Mouse (Mus musculus) embryonic facial prominence, embryonic 11.5 days (tissue): Measurements from ENCODE around the gene Rimbp2. TPM values are rescaled to one million over a fixed set of nuclear protein-coding genes. Genes with fewer than 3 reads are reported as not detected.

Experiments
- ATAC-seq: fragments of 200-750 bp; cut with Nextera tagmentation; replicated peaks from 2 replicates; pipeline ENCODE4 v1.8.0; 2017; ENCODE audit warnings: low read depth; ENCODE audit not compliant: insufficient number of reproducible peaks, low FRiP score, low TSS enrichment
- DNase-seq: peaks from one replicate; pipeline ENCODE4 v3.0.0-alpha.2; 2015; ENCODE audit warnings: low spot score
- H3K27ac ChIP-seq: fragments of 300-500 bp; sonication (generic); replicated peaks from 2 replicates; pipeline ENCODE4 v1.5.1; 2014; ENCODE audit warnings: mild to moderate bottlenecking, low read depth, low read length, control low read depth
- H3K27me3 ChIP-seq: fragments of 300-500 bp; sonication (generic); 2 replicates; pipeline ENCODE4 v1.6.1; 2014; ENCODE audit warnings: mild to moderate bottlenecking, low read length, moderate library complexity, mixed read lengths; ENCODE audit not compliant: control insufficient read depth, insufficient read depth
- H3K36me3 ChIP-seq: fragments of 300-500 bp; sonication (generic); replicated peaks from 2 replicates; pipeline ENCODE4 v1.6.1; 2014; ENCODE audit warnings: low read depth, mild to moderate bottlenecking, low read length, moderate library complexity, mixed read lengths; ENCODE audit not compliant: control insufficient read depth, insufficient read depth
- H3K4me1 ChIP-seq: fragments of 300-500 bp; sonication (generic); 2 replicates; pipeline ENCODE4 v1.6.1; 2014; ENCODE audit warnings: low read length, mixed read lengths; ENCODE audit not compliant: control insufficient read depth, insufficient read depth
- H3K4me2 ChIP-seq: fragments of 300-500 bp; sonication (generic); 2 replicates; pipeline ENCODE4 v1.6.1; 2014; ENCODE audit warnings: low read depth, mild to moderate bottlenecking, control low read depth, low read length, moderate library complexity
- H3K4me3 ChIP-seq: fragments of 300-500 bp; sonication (generic); 2 replicates; pipeline ENCODE4 v1.5.1; 2014; ENCODE audit warnings: low read depth, low read length, control low read depth
- H3K9ac ChIP-seq: fragments of 300-500 bp; sonication (generic); replicated peaks from 2 replicates; pipeline ENCODE4 v1.6.1; 2014; ENCODE audit warnings: mild to moderate bottlenecking, control low read depth, low read length
- H3K9me3 ChIP-seq: fragments of 300-500 bp; sonication (generic); replicated peaks from 2 replicates; pipeline ENCODE4 v1.6.1; 2016; ENCODE audit warnings: mild to moderate bottlenecking, low read length, inconsistent platforms, mixed read lengths; ENCODE audit not compliant: control insufficient read depth
- WGBS: fragments of 180-500 bp; shearing (Covaris S2); extraction: QIAGEN DNeasy Blood & Tissue Kit; methylation state at CpG from one replicate; pipeline ENCODE4 v1.1.7; 2014; 5-methylcytosine and 5-hydroxymethylcytosine counted together
- polyA plus RNA-seq: library from polyadenylated mRNA; unstranded; fragments of >200 nt; fragmentation: Nextera tagmentation; extraction: Ambion mirVana; gene quantifications from 2 replicates; pipeline ENCODE4 v1.2.1, GENCODE M21; 2014

Gene Rimbp2
- polyA plus RNA-seq: 0.69 and 1.4 TPM in 2 replicates

- H3K27me3 ChIP-seq: peaks cover 3% of the 10 kb centered on the region; the same call in 1 of the 2 replicates
- peak within 1 kb of the TSS; percentile 60 for H3K9ac ChIP-seq
- no peaks in the 10 kb centered on the region for H3K36me3 ChIP-seq
- H3K4me2 ChIP-seq: peak within 1 kb of the TSS; percentile 86
- DNase-seq: peak; percentile 79
- peak within 1 kb of the TSS; percentile 45 for H3K4me3 ChIP-seq
- no peaks in the 10 kb centered on the region for H3K4me1 ChIP-seq
- H3K9me3 ChIP-seq: no peaks in the 10 kb centered on the region
- 7% methylated on average over 17 of the region's 17 CpGs for WGBS
- ATAC-seq: peak; percentile 40; the same call in 1 of the 2 replicates
- H3K27ac ChIP-seq: no peak within 1 kb of the TSS
Measured at GRCm38 (mm10) chr5:128953278-128954070, at the start of gene Rimbp2. Gene Rimbp2, minus strand, starts transcription at chr5:128953486.

GRCm38 (mm10) chr5:129002571-129003011 lies 49.3 kb upstream of the Rimbp2 start:
- peak overlapping the region; percentile 13; the same call in 1 of the 2 replicates for H3K9ac ChIP-seq
- ATAC-seq: no peak
- no peaks in the 10 kb centered on the region for H3K27me3 ChIP-seq
- DNase-seq: no peak
- H3K4me3 ChIP-seq: no peak overlapping the region
- no peaks in the 10 kb centered on the region for H3K9me3 ChIP-seq
- 52% methylated on average over 14 of the region's 14 CpGs for WGBS
- no peaks in the 10 kb centered on the region for H3K36me3 ChIP-seq
- H3K27ac ChIP-seq: no peak overlapping the region
- no peaks in the 10 kb centered on the region for H3K4me1 ChIP-seq
- H3K4me2 ChIP-seq: no peak overlapping the region

GRCm38 (mm10) chr5:129000706-129001468 lies 47.6 kb upstream of the Rimbp2 start:
- Histone ChIP-seq H3K9me3 (no peaks in the 10 kb centered on the region), H3K9ac (no peak overlapping the region), H3K4me3 (no peak overlapping the region), H3K4me2 (no peak overlapping the region), H3K36me3 (no peaks in the 10 kb centered on the region), H3K27ac (peak overlapping the region; percentile 13; the same call in 1 of the 2 replicates), H3K27me3 (no peaks in the 10 kb centered on the region), H3K4me1 (no peaks in the 10 kb centered on the region)
- DNase-seq: no peak
- ATAC-seq: no peak
- WGBS: 40% methylated on average over 8 of the region's 8 CpGs

GRCm38 (mm10) chr5:128987141-128987954 lies 34.1 kb upstream of the Rimbp2 start:
- no peaks in the 10 kb centered on the region for H3K4me1 ChIP-seq
- H3K36me3 ChIP-seq: no peaks in the 10 kb centered on the region; the same call in 1 of the 2 replicates
- no peak overlapping the region for H3K4me2 ChIP-seq
- no peaks in the 10 kb centered on the region for H3K27me3 ChIP-seq
- DNase-seq (no peak), ATAC-seq (no peak)
- no peak overlapping the region for H3K4me3 ChIP-seq
- H3K9me3 ChIP-seq: no peaks in the 10 kb centered on the region
- H3K9ac ChIP-seq: no peak overlapping the region
- 74% methylated on average over 19 of the region's 19 CpGs for WGBS
- H3K27ac ChIP-seq: no peak overlapping the region

- H3K4me2 ChIP-seq: no peak overlapping the region
- no peak overlapping the region for H3K27ac ChIP-seq
- no peaks in the 10 kb centered on the region for H3K9me3 ChIP-seq
- 93% methylated on average over 13 of the region's 13 CpGs for WGBS
- no peaks in the 10 kb centered on the region for H3K4me1 ChIP-seq
- H3K9ac ChIP-seq: no peak overlapping the region
- H3K27me3 ChIP-seq: no peaks in the 10 kb centered on the region
- DNase-seq (no peak), ATAC-seq (no peak)
- no peaks in the 10 kb centered on the region for H3K36me3 ChIP-seq
- no peak overlapping the region for H3K4me3 ChIP-seq
Measured at GRCm38 (mm10) chr5:128985946-128986345, 32.7 kb upstream of the Rimbp2 start.

GRCm38 (mm10) chr5:128984536-128984935 lies 31.2 kb upstream of the Rimbp2 start:
- Histone ChIP-seq H3K4me1 (no peaks in the 10 kb centered on the region), H3K9ac (no peak overlapping the region), H3K27ac (no peak overlapping the region), H3K9me3 (no peaks in the 10 kb centered on the region), H3K36me3 (no peaks in the 10 kb centered on the region), H3K4me3 (no peak overlapping the region), H3K4me2 (no peak overlapping the region), H3K27me3 (no peaks in the 10 kb centered on the region)
- no peak for DNase-seq
- no peak for ATAC-seq
- 91% methylated on average over 6 of the region's 6 CpGs for WGBS

- 25% methylated on average over 12 of the region's 12 CpGs for WGBS
- Histone ChIP-seq H3K27ac (no peak overlapping the region), H3K9ac (no peak overlapping the region), H3K36me3 (no peaks in the 10 kb centered on the region), H3K9me3 (no peaks in the 10 kb centered on the region), H3K4me1 (no peaks in the 10 kb centered on the region), H3K4me2 (no peak overlapping the region), H3K4me3 (no peak overlapping the region), H3K27me3 (no peaks in the 10 kb centered on the region)
- DNase-seq: peak; percentile 81
- ATAC-seq: peak; percentile 78
Measured at GRCm38 (mm10) chr5:128981607-128982006, 28.3 kb upstream of the Rimbp2 start.
